Mouse (Mus musculus) CH12.LX (cell line): Measurements from ENCODE around the gene Col15a1.

ENCODE experiments used
- ETS1 ChIP-seq: conservative IDR thresholded peaks from 2 replicates; pipeline ENCODE4 v1.6.1; 2012; ENCODE audit warnings: low read depth, mild to moderate bottlenecking, inconsistent platforms, low read length, improper control_type of control experiment, moderate library complexity
- UBTF ChIP-seq: IDR thresholded peaks from 2 replicates; pipeline ENCODE4 v1.6.1; 2012; ENCODE audit warnings: low read depth, mild to moderate bottlenecking, inconsistent platforms, low read length, improper control_type of control experiment, moderate library complexity

DNA sequence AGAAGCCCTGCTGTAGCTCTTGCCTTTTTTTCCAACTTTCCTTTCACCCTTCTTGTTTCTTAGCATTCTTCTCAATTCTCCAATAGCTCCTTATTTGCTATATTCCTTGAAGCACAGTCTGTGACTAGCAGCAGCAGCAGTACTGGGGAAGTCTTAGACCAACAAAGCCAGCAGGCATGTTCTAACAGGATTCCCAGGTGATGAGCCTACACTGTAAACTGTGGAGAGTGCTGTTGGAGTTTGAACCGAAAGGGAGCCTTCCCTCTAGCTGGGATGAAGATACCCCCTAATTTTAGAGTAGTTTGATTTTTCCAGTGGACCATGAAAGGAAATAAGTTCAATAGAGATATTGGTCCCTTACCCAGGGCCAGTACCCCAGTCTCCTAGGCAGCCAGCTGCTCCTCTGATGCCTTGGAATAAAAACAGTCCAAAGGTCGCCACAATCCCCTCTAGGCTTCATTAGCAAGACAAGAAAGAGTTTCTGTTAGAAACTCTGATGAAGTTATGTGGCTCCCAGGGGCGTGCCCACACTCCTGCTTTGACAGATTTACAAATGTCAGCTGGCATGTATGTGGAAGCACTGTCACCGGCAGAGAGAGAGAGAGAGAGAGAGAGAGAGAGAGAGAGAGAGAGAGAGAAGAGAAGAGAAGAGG, 46.7 kb upstream of the Col15a1 start:
- TF ChIP-seq UBTF (no peak), ETS1 (no peak)
